Mouse (Mus musculus) E14TG2a.4 (cell line): ENCODE measurements around the gene Pom121l2.

ENCODE experiments used
- CTCF ChIP-seq: conservative IDR thresholded peaks from 2 replicates; pipeline ENCODE4 v1.5.1; 2014; ENCODE audit warnings: low read length
- POU5F1 ChIP-seq: IDR thresholded peaks from 2 replicates; pipeline ENCODE4 v1.6.1; 2014; ENCODE audit warnings: low read length, borderline replicate concordance

DNA sequence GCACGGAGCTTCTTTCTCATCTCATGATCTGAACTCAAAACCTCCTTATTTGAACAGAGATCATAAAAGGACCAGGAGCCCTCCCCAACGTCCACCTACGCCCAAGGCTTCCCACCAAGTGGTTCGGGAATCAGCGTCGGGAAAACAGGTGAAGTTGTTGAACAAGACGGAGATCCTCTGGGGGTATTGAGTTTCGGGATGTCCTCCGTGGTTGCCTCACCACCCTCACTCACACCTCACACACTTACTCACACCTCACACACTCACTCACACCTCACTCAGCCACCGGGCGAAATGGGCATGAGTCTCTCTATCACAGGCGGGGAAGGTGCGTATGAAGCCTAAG, 15.8 kb downstream of the Pom121l2 start:
- TF ChIP-seq CTCF (no peak), POU5F1 (no peak)
